Mouse (Mus musculus): ENCODE results near the gene Btnl10.
A peak's percentile ranks its signal among the peaks of the same experiment; 100 is the strongest.

Gene Btnl10

DNA sequence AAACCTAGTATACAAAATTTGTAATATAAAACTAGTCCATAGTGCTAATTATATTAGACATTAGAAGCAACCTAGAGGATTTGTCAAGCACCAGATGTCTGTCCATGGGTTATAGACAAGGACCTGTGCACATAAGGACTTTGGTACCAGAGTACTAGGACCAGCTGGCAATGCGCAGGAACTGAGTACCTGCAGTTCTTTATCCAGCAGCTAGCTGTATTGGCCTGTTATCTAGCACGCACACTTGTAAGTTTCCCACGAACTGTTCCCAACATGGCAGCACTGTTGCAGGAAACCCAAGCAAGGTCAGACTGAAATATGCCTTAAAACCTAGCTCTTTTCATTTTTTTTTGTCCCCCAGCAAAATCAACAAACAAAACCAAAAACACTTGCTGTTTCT lies 12.5 kb downstream of the Btnl10 start:
- DNase-seq (ENCODE audit: low spot score in 2 of 2) = no peak

DNA sequence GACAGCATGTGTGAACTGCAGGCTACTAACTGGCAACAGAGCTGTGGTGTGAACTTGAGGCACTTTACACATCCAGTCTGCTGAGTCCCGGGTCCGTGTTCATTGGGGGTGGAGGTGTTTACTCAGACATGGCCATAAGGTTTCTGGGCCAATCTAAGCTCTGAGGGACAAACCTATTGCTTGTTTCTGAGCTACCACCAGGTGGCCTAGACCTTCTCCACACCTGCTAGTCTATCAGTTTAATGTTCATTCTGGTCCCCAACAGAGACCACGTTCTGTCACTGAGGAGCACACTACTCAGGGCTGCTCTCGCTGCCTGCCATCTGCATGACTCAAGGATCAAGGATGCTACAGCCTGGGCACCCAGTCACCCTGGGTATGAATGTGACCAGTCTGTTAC lies 13.9 kb downstream of the Btnl10 start:
- no peak for DNase-seq (ENCODE audit: low spot score in 2 of 2)

DNA sequence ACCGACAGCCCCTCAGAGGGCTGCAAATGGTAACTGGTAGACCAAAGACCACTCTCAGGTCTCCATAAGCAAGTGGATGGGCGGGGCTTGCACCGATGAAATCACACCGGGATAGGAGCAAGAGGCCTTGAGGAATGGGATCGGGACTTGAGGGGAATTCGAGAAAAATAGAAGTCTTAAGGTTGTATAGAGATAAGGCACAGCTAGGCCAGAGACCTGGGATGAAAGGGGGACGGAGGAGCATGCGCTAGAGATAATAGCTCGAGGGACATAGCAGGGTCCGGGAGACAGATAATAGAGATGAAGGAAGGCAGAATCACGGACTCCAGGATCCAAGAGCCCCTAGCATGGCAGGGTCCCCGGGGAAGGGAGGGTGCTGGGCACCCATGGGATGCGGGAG lies 20.2 kb downstream of the Btnl10 start:
- no peak for DNase-seq (ENCODE audit: low spot score in 2 of 2)

- peak; percentile 86 to 89 for DNase-seq (ENCODE audit: low spot score in 2 of 2)
Observed at GRCm38 (mm10) chr11:58938322-58939087, 20.8 kb downstream of the Btnl10 start, which contains the start of gene Rnf187. Gene Rnf187, minus strand, starts transcription at chr11:58938916.

- DNase-seq (ENCODE audit: low spot score in 2 of 2) = no peak
Observed at GRCm38 (mm10) chr11:58939088-58939439, 21.4 kb downstream of the Btnl10 start.

GRCm38 (mm10) chr11:58944136-58944535 lies 26.4 kb downstream of the Btnl10 start:
- no peak for DNase-seq (ENCODE audit: low spot score in 2 of 2)

- no peak for DNase-seq (ENCODE audit: low spot score in 2 of 2)
Observed at GRCm38 (mm10) chr11:58947306-58947705, 29.6 kb downstream of the Btnl10 start.

- DNase-seq (ENCODE audit: low spot score in 2 of 2) = no peak
Observed at GRCm38 (mm10) chr11:58947798-58948528, 30.3 kb downstream of the Btnl10 start.

- peak in 1 of 2 experiments; percentile 44 for DNase-seq (ENCODE audit: low spot score in 2 of 2)
Observed at GRCm38 (mm10) chr11:58948542-58949479, 31.1 kb downstream of the Btnl10 start, which contains the start of gene Hist3h2ba. Gene Hist3h2ba, plus strand, starts transcription at chr11:58948920.

- DNase-seq (ENCODE audit: low spot score in 2 of 2) = no peak
Observed at GRCm38 (mm10) chr11:58949480-58950431, 32.0 kb downstream of the Btnl10 start.

GRCm38 (mm10) chr11:58951210-58951609 lies 33.5 kb downstream of the Btnl10 start:
- DNase-seq (ENCODE audit: low spot score in 2 of 2) = no peak

DNA sequence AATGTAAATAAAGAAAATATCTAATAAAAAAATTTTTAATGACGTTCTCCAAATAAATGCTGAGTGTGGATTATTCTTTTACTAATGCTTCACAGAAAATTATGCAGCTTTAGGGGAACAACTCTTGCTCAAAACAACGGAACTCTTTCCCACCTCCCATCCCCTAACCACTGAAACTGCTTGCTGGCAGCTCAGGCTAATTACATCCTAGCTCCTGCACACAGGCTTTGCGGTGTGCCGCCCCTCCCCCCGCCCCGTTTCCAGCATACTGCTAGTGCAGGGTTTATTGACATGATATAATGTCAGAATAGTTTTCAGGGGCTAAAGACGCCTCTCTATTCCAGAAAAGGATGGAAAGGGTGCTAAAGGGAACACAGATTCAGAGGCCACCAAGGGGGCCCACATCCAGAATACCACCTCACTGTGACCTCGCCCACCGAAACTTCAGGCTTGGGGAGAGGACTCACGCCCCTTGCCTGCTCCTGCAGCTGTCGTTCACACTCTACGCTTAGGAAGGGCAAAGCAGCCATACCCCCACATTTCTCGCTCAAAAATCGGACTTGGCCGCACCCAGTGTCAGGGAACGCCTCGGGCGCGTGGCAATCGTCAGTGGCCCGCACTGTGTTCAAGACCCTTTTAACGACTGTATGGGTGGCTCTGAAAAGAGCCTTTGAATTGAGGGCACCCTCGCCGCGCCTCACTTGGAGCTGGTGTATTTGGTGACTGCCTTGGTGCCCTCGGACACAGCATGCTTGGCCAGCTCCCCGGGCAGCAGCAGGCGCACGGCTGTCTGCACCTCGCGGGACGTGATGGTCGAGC lies 35.9 kb downstream of the Btnl10 start:
- no peak for DNase-seq (ENCODE audit: low spot score in 2 of 2)

- DNase-seq (ENCODE audit: low spot score in 2 of 2) = peak in 1 of 2 experiments; percentile 69
Observed at GRCm38 (mm10) chr11:58954170-58954419, 36.4 kb downstream of the Btnl10 start.

- peak; percentile 71 to 82 for DNase-seq (ENCODE audit: low spot score in 2 of 2)
Observed at GRCm38 (mm10) chr11:58954420-58955142, 36.9 kb downstream of the Btnl10 start, which contains the start of the genes Hist3h2a and Trim17. Gene Hist3h2a, plus strand, starts transcription at chr11:58954685. Gene Trim17, plus strand, starts transcription at chr11:58954685.

GRCm38 (mm10) chr11:58955143-58955867 lies 37.6 kb downstream of the Btnl10 start:
- no peak for DNase-seq (ENCODE audit: low spot score in 2 of 2)

DNA sequence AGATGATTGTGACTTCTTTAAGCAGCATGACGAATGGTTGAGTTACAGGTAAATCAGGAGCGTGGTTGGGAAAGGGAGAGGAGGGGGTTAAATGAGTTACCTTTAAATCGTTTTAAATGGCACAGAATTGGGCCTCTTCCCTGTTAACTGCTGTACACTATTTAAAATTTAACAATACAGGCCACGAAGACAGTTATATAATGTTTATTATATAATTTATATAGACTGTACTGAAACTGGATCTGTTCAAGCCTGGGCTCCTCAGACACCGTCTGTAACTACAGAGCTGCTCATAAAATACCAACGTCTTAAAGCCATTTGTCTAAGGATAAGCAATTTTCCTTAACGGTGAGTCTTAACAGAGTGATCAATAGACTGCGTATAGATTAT lies 38.2 kb downstream of the Btnl10 start:
- no peak for DNase-seq (ENCODE audit: low spot score in 2 of 2)

GRCm38 (mm10) chr11:58957226-58957914 lies 39.7 kb downstream of the Btnl10 start:
- DNase-seq (ENCODE audit: low spot score in 2 of 2) = no peak

DNA sequence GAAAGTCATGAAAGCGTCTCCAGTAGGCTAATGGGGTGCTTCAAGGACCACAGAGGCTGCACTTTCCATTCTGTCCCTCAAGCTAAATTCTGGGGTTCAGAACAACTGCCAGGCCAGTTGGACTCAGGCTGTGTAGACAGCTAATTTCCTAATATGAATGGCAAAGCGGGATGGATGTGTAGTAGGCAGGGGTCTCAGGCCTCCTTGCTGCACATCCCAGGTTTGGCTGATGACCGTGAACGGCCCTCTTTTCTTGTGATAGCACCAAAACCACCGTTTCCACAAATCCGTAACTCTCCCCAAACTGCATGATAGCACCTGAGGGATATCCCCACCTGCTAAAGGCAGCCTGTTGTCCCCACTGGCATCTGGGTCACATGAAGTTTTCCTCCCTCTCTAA lies 40.8 kb downstream of the Btnl10 start:
- no peak for DNase-seq (ENCODE audit: low spot score in 2 of 2)
